Mouse (Mus musculus) testis, adult 2 months (tissue): ENCODE data around the gene Prrc2a. TPM values are rescaled to one million over a fixed set of nuclear protein-coding genes. Genes with fewer than 3 reads are reported as not detected.

Experiments
- H3K27ac ChIP-seq: fragments of 200-500 bp; 2 replicates; pipeline ENCODE4 v1.5.1; 2012; ENCODE audit warnings: low read depth, low read length; ENCODE audit not compliant: control insufficient read depth, insufficient read depth
- H3K27me3 ChIP-seq: fragments of 200-500 bp; 2 replicates; pipeline ENCODE4 v1.6.1; 2012; ENCODE audit warnings: mild to moderate bottlenecking, low read length, moderate library complexity; ENCODE audit not compliant: control insufficient read depth, insufficient read depth
- H3K36me3 ChIP-seq: fragments of 200-500 bp; 2 replicates; pipeline ENCODE4 v1.6.1; 2012; ENCODE audit warnings: mild to moderate bottlenecking, low read length; ENCODE audit not compliant: control insufficient read depth, insufficient read depth
- H3K4me1 ChIP-seq: fragments of 200-500 bp; 2 replicates; pipeline ENCODE4 v1.6.1; 2012; ENCODE audit warnings: low read length; ENCODE audit not compliant: control insufficient read depth, insufficient read depth
- H3K4me3 ChIP-seq: fragments of 200-500 bp; 2 replicates; pipeline ENCODE4 v1.5.1; 2012; ENCODE audit warnings: low read depth, mild to moderate bottlenecking, low read length, moderate library complexity, mixed read lengths; ENCODE audit not compliant: control insufficient read depth
- CTCF ChIP-seq: fragments of 200-500 bp; IDR thresholded peaks from 2 replicates; pipeline ENCODE4 v1.5.1; 2012; ENCODE audit warnings: low read depth, mild to moderate bottlenecking, inconsistent platforms, low read length, moderate library complexity; ENCODE audit not compliant: control insufficient read depth, insufficient read depth, insufficient replicate concordance
- POLR2A ChIP-seq: fragments of 200-500 bp; IDR thresholded peaks from 2 replicates; pipeline ENCODE4 v1.6.1; 2012; ENCODE audit warnings: low read depth, mild to moderate bottlenecking, inconsistent platforms, low read length, moderate library complexity; ENCODE audit not compliant: control insufficient read depth
- polyA plus RNA-seq: library from polyadenylated mRNA; depleted of rRNA; stranded (reverse); fragments of >200 nt; gene quantifications from 2 replicates; pipeline ENCODE4 v1.2.3, GENCODE M21; 2012

Prrc2a gene
- polyA plus RNA-seq, 1 experiment: 515 TPM

- TF ChIP-seq POLR2A: no peak
- TF ChIP-seq CTCF: no peak
- H3K36me3 ChIP-seq: peaks cover 1% of the 10 kb centered on the region
- H3K27me3 ChIP-seq: no peaks in the 10 kb centered on the region
- peaks cover 3% of the 10 kb centered on the region; the same call in 1 of the 2 replicates for H3K4me1 ChIP-seq
- H3K27ac ChIP-seq: no peak overlapping the region
- no peak overlapping the region; the same call in 1 of the 2 replicates for H3K4me3 ChIP-seq
Observed at GRCm38 (mm10) chr17:35167794-35168193, 3.1 kb upstream of the Prrc2a start.

GRCm38 (mm10) chr17:35166352-35167035 lies 1.8 kb upstream of the Prrc2a start:
- Histone ChIP-seq H3K27me3 (no peaks in the 10 kb centered on the region), H3K4me3 (peak overlapping the region; percentile 58), H3K36me3 (peaks cover 1% of the 10 kb centered on the region), H3K4me1 (peaks cover 4% of the 10 kb centered on the region), H3K27ac (no peak overlapping the region)
- TF ChIP-seq POLR2A: no peak
- TF ChIP-seq CTCF: no peak

- no peaks in the 10 kb centered on the region for H3K27me3 ChIP-seq
- peak overlapping the region; percentile 82 for H3K4me3 ChIP-seq
- TF ChIP-seq POLR2A: no peak
- TF ChIP-seq CTCF: no peak
- H3K36me3 ChIP-seq: peaks cover 3% of the 10 kb centered on the region
- H3K27ac ChIP-seq: peak overlapping the region; percentile 93
- peaks cover 4% of the 10 kb centered on the region for H3K4me1 ChIP-seq
Observed at GRCm38 (mm10) chr17:35165451-35166155, 906 bp upstream of the Prrc2a start.

GRCm38 (mm10) chr17:35164218-35164567 lies 504 bp downstream of the Prrc2a start:
- peaks cover 5% of the 10 kb centered on the region for H3K36me3 ChIP-seq
- H3K4me3 ChIP-seq: peak overlapping the region; percentile 94
- peak overlapping the region; percentile 99 for H3K27ac ChIP-seq
- H3K4me1 ChIP-seq: peaks cover 4% of the 10 kb centered on the region
- H3K27me3 ChIP-seq: no peaks in the 10 kb centered on the region
- TF ChIP-seq POLR2A (peak; percentile 6; the same call in 1 of the 2 replicates), CTCF (no peak)

- Histone ChIP-seq H3K36me3 (peaks cover 10% of the 10 kb centered on the region), H3K4me3 (peak overlapping the region; percentile 94), H3K4me1 (peaks cover 4% of the 10 kb centered on the region), H3K27ac (peak overlapping the region; percentile 99), H3K27me3 (no peaks in the 10 kb centered on the region)
- TF ChIP-seq POLR2A: no peak
- TF ChIP-seq CTCF: no peak
Observed at GRCm38 (mm10) chr17:35163326-35164081, 1.2 kb downstream of the Prrc2a start.

GRCm38 (mm10) chr17:35162730-35163129 lies 2.0 kb downstream of the Prrc2a start:
- H3K4me1 ChIP-seq: peaks cover 4% of the 10 kb centered on the region
- TF ChIP-seq CTCF: no peak
- no peak for TF ChIP-seq POLR2A
- no peaks in the 10 kb centered on the region for H3K27me3 ChIP-seq
- no peak overlapping the region for H3K27ac ChIP-seq
- peaks cover 10% of the 10 kb centered on the region for H3K36me3 ChIP-seq
- H3K4me3 ChIP-seq: peak overlapping the region; percentile 47

GRCm38 (mm10) chr17:35162121-35162520 lies 2.6 kb downstream of the Prrc2a start:
- no peaks in the 10 kb centered on the region for H3K27me3 ChIP-seq
- H3K4me3 ChIP-seq: no peak overlapping the region; the same call in none of the 2 replicates
- H3K27ac ChIP-seq: no peak overlapping the region
- H3K36me3 ChIP-seq: peaks cover 10% of the 10 kb centered on the region
- TF ChIP-seq POLR2A (no peak), CTCF (no peak)
- H3K4me1 ChIP-seq: peaks cover 4% of the 10 kb centered on the region
